Mouse (Mus musculus) layer of hippocampus, adult 6 months (tissue): ENCODE results near the gene Rinl. TPM values are rescaled to one million over a fixed set of nuclear protein-coding genes. Genes with fewer than 3 reads are reported as not detected.

Source experiments
- long read RNA-seq, 2 experiments: library from polyadenylated mRNA; unstranded; transcript quantifications; one replicate each; pipeline ENCODE4 v2.0.0; 2019 to 2020
- polyA plus RNA-seq: library from polyadenylated mRNA; unstranded; fragments of <200 nt; fragmentation: Nextera tagmentation; gene quantifications from 2 replicates; pipeline ENCODE4 v1.2.3, GENCODE M21; 2021

Rinl gene
- 2.7 and 3.0 TPM in 2 replicates for polyA plus RNA-seq
- long read RNA-seq, experiment 1, partial matches to known transcripts: 6 of 7 reads
- long read RNA-seq, experiment 1, other reads (novel, unspliced or antisense): 1 of 7 reads
- long read RNA-seq, experiment 2, partial matches to known transcripts: 8 of 9 reads
- long read RNA-seq, experiment 2, other reads (novel, unspliced or antisense): 0 of 9 reads

DNA sequence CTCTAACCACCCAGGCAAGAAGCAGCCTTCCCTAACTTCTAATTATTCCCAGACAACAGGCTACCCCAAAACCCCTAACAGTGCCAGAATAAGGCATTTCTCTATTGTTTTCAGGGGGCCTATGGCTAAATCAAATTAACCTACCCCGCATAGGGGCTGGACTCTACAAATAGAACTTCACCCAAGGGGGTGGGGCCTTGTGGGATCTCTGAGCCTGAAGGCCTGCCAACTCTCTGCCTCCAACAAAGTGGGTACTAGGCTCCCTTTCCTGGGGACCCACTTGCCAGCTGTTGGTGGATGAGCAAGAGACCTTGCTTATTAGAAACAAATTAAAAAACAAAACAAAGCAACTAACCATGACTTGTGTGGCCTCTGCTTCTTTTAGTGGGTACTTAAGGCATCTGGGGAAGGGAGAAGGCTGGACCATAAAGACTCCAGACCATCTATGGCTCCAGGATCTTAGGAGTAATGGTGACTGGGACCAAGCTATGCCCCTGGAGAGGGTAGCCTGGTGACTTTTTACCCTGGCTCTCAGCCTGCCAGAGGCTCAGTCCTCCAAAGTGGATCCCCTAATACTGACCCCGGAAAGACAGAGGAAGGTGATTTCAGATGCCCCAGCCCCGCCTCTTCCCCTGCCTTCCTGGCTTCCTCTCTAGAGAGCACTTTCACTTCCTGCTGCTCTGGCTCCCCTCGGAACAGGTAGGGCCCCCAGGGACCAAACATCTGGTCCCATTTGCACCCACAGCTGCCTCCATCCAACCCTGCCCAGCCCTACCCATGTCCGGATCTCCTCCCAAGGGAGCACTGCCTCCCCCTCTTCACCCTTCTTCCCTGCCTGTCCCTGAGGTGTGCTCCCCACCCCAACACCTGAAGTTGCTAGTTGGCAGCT is at the start of gene Rinl:
TSS of gene Rinl (plus strand) at position 663 of the 889 bp plus-strand sequence.

GRCm38 (mm10) chr7:28741709-28742438 is 46.9 kb upstream of the Rinl start, which contains the start of the genes Mrps12 and Sars2:
Gene Mrps12 (minus strand): TSS chr7:28741820.
Gene Sars2 (plus strand): TSS chr7:28741992.

DNA sequence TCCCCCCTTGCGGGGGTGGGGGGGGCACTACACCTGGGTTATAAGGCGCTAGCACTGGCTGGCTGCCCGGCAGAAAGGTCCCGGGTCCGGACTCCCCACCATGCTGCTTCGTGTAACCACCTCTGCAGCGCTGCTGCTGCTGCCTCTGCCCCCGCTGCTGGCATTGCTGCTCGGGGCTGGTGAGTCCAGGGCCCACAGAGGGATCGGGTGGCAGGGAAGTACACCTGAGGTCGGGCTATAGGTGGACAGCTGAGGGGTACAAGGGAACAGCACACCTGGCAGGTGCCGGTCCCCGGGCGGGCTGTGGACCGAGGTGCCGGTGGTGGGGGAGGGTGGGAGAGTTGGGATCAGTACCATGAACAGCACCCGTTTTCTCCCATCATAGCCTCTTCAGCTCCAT is 32.7 kb upstream of the Rinl start, which contains the start of gene Ccer2:
TSS of gene Ccer2 (plus strand) at position 96 of the 400 bp plus-strand sequence.

GRCm38 (mm10) chr7:28766173-28766879 is 22.4 kb upstream of the Rinl start, which contains the start of gene Sirt2:
Gene Sirt2 (plus strand): TSS chr7:28766735.

DNA sequence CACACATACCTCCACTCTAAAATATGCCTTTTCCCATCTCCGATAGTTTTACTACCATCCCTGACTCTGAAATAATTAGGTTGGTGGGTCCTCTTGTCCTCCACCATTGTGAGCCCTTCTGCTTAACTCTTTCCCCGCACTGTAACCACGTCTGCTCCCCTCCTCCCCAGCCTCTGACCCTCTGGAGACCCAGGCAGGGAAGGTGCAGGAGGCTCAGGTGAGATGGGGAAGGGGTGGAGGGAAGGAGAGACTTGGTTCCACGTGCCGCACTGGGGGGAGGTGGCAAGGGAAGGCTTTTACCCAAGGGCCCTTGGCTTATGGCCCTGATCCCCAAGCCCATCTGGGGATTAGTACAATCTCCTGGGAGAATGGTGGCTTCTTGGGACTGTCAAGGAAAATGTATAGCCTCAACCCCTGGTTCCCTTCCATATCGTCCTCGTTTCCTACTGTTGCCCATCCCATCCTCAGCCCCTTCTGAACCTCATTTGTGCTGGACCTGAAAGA is 21.3 kb upstream of the Rinl start, which contains the start of gene Nfkbib:
TSS of gene Nfkbib (minus strand) at position 51 of the 504 bp plus-strand sequence.

GRCm38 (mm10) chr7:28808221-28808941 is 19.6 kb downstream of the Rinl start, which contains the start of gene Hnrnpl:
Gene Hnrnpl (plus strand): TSS chr7:28808541.

GRCm38 (mm10) chr7:28824941-28825685 is 36.3 kb downstream of the Rinl start, which contains the start of gene Ech1:
Gene Ech1 (plus strand): TSS chr7:28825217.

GRCm38 (mm10) chr7:28833723-28834347 is 45.1 kb downstream of the Rinl start, which contains the start of gene Lgals4:
Gene Lgals4 (plus strand): TSS chr7:28833854.

Other genes starting within 250 kb of the Rinl start
- not detected in 2 replicates for gene Sycn, start 248.1 kb upstream of the Rinl start, polyA plus RNA-seq
- not detected in 2 replicates for gene Nccrp1, start 241.7 kb upstream of the Rinl start, polyA plus RNA-seq
- gene Samd4b, start 190.8 kb upstream of the Rinl start, polyA plus RNA-seq: 9.2 and 10.0 TPM in 2 replicates
- 6.1 and 6.2 TPM in 2 replicates for gene Pak4, start 190.8 kb upstream of the Rinl start, polyA plus RNA-seq
- 1.0 and 1.2 TPM in 2 replicates for gene Acp7, start 157.6 kb upstream of the Rinl start, polyA plus RNA-seq
- gene Fbxo27, start 96.1 kb upstream of the Rinl start, polyA plus RNA-seq: 11.9 and 13.0 TPM in 2 replicates
- 2.4 and 2.6 TPM in 2 replicates for gene Fbxo17, start 72.2 kb upstream of the Rinl start, polyA plus RNA-seq
- gene Mrps12, start 47.1 kb upstream of the Rinl start, polyA plus RNA-seq: 263 and 268 TPM in 2 replicates
- 11.6 and 13.2 TPM in 2 replicates for gene Sars2, start 47.0 kb upstream of the Rinl start, polyA plus RNA-seq
- 0.69 and 1.0 TPM in 2 replicates for gene Ccer2, start 32.8 kb upstream of the Rinl start, polyA plus RNA-seq
- 156 and 178 TPM in 2 replicates for gene Sirt2, start 22.2 kb upstream of the Rinl start, polyA plus RNA-seq
- gene Nfkbib, start 21.5 kb upstream of the Rinl start, polyA plus RNA-seq: 53.0 and 54.7 TPM in 2 replicates
- 59.9 and 81.2 TPM in 2 replicates for gene Hnrnpl, start 19.6 kb downstream of the Rinl start, polyA plus RNA-seq
- gene Ech1, start 36.2 kb downstream of the Rinl start, polyA plus RNA-seq: 166 and 175 TPM in 2 replicates
- 0.19 and 0.28 TPM in 2 replicates for gene Lgals4, start 44.9 kb downstream of the Rinl start, polyA plus RNA-seq
- gene Lgals7, start 74.9 kb downstream of the Rinl start, polyA plus RNA-seq: 0.39 TPM in 1 of 2 replicates, not detected in the other
- gene Capn12, start 92.5 kb downstream of the Rinl start, polyA plus RNA-seq: 0.29 and 0.36 TPM in 2 replicates
- gene Actn4, start 173.4 kb downstream of the Rinl start, polyA plus RNA-seq: 90.7 and 101 TPM in 2 replicates
- gene Eif3k, start 192.9 kb downstream of the Rinl start, polyA plus RNA-seq: 580 and 617 TPM in 2 replicates
- gene Map4k1, start 193.1 kb downstream of the Rinl start, polyA plus RNA-seq: 0.26 and 0.45 TPM in 2 replicates